Mouse (Mus musculus): ENCODE measurements around the gene Uox.

The Uox gene

DNA sequence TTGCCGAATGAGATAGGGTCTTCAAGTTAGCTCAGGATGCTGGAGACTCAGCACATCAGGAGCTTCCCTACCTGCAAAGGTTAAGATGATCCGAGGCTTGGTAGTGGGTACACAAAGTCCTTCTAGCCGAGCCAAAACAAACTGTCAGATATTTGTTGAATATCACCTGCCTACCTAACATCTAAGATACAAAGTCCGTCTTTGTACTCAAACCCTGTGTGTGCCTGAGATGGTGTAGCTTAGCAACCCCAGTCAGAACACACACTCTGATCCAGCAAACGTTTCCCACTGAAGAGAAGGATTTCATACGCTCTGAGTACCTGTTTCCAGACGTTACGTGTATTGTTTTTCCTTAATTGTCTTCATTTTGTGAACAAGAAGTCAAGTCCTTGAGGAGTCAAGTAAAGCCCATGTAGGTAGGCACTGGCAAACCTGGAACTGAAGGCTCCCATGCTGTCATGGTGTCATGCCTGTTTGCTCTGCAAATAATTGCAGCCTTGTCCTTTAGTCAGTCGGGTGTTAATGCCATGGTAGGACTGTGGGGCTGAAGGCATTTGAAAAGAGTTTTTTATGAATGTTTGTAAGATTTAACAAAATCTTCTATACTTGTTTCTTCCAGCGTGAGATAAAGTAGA is at the start of gene Uox:
Uox (plus strand) TSS at position 279 of the 635 bp plus-strand sequence.
- DNase-seq (ENCODE audit: low spot score), result no peak

DNA sequence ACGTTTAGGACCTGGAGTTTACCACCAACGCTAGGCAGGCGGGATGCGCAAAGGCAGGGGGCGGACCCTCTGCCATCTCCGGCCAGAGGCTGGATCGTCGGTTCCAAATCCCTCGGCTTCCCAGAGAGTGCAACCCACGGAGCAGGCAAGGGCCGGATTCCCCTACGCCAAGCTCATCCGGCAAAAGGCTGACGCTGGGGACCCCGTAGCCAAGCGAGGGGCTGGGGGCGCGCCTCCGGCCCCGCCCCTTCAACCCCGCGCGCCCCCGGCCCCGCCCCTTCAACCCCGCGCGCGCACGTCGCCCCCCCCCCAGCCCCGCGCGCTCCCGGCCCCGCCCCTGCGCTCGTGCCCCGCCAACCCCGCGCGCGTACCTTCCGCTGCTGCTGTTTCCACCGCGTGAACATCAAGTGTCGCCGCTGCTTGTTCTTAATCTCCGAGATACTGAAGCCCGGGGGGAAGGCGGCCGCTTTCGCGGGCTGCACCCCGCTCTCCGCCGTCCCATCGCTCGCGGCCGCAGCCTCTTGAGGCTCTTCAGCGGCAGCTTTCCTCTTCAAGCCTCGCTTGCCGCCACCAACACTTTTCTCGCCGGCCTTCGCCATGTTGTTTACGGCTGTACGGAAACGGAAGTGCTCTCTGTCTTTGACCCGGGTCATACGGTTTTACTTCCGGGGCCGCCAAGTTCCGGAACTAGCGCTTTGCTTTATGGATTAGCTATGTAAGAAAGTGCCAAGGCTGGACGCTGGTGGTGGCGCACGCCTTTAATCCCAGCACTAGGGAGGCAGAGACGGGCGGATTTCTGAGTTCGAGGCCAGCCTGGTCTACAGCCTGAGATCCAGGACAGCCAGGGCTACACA is 49.2 kb upstream of the Uox start, which contains the start of gene Rpf1:
Rpf1 (minus strand) TSS at position 632 of the 854 bp plus-strand sequence.
- DNase-seq (ENCODE audit: low spot score), result peak; percentile 88

DNA sequence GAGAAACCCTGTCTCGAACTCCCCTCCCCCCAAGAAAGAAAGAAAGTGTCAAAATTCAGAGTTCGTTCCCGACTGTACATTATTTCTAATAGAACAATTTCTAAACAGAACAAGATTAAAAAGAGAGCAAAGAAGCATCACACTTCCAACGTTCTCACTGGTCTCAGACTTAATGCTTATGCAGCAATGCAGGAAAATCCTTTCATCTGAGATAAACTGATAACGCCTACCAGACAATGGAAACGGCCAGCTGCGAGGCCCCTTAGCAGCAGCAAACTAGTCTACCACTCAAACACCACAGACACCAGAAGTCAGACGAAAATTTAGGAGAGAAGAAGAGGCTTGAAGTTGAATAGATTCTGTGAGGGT is 48.6 kb upstream of the Uox start:
- peak; percentile 38 for DNase-seq (ENCODE audit: low spot score)

DNA sequence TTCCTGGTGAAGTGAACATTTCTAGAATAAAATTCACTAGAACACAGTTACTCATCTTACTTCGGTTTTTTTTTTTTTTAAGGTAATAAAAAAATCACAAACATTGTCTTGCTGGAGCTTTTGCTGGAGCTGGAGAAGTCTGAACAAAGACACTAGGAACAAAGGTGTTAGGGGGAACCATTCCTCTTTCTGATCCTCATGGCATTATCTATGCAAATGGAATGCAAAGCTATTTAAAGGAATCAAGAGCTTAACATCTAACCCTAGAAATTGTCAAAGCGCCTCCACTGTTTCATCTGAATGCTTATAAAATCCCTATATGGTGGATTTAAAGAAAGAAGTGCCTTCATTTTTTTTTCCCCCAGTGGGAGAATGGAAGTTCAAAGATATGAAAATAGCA is 41.9 kb upstream of the Uox start:
- no peak for DNase-seq (ENCODE audit: low spot score)

DNA sequence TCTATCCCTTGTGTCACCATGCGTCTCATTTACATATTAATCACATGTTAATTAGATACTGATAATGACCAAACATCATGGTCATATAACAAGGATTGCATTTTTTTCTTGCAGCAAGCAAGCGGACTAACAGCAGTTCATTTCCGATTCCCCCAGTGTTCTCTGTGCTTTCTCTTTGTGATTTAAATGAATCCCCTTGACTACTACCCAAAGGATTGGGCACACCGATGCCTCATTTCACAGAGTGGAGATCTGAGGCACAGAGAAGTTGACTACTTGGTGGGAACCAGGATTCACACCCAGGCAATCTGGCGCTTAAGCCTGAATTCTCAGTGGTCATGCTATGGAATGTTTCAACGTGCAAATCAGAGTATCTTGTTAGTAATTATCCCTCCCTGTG is 35.2 kb upstream of the Uox start:
- no peak for DNase-seq (ENCODE audit: low spot score)

DNA sequence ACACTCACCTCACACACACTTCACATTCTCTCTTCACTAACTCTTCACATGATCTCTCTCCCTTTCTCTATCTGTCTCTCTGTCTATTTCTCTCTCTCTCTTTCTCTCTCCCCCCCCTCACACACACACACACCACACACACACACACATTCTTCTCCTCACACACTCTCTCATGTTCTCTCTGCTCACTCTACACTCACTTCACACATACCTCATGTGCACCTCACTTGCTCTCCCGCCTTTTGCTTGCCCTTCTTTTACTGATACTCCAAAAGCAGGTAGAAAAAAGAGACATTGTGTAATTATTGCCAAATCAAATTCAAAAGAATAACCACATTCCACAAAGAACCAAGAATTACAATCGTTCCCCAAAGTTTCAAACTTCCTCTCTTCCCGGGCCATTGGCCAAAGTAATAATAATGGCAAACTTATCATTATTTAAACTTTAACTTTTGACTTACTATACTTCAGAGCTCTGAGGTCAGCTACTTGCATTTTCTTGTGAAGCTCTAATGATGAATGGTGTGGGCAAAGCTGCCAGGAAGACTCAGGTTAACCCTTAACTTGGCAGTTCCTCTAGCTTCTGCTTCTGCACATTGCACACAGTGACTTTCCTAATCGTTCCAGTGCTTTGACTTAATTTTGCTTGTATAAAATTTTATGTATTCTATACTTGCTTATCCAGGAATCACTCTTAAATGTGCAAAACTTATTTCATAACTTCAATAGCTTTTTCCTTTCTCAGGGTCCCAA is 29.5 kb upstream of the Uox start:
- DNase-seq (ENCODE audit: low spot score), result no peak

DNA sequence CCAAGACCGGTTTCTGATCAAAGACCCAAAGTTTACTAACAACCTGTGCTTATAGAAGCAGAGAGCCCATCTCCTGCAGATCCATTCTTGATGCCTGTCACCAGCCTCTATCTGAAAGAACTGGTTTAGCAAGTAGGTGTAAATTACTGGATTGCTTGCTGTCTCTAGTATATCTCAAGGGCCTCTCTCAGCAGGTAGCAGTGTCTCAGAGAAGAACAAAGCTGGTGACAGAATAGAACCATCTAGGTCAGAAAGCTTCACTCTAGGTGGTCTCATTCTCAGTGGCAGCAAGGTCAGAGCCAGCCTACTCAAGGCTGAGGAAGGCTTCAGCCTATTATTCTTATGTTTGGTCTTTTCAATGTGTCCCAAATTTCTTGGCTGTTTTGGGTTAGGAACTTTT is 26.6 kb upstream of the Uox start:
- no peak for DNase-seq (ENCODE audit: low spot score)

DNA sequence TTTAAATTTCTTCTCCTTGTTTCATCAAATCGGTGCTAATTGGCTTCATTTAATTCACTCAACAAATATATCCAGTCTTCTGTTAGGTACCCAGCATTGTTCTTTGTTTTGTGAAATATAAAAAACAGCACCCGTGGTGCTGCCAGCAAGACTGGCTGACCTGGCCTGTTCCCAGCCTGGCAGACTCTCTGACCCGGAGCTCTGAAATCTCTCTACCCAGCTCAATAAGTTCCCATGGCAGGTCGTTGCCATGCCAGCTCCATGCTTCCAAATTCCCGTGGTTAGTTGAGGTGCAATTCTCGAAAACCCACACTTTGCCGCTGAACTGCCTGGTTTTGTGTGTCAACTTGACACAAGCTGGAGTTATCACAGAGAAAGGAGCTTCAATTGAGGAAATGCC is 15.4 kb upstream of the Uox start:
- no peak for DNase-seq (ENCODE audit: low spot score)

DNA sequence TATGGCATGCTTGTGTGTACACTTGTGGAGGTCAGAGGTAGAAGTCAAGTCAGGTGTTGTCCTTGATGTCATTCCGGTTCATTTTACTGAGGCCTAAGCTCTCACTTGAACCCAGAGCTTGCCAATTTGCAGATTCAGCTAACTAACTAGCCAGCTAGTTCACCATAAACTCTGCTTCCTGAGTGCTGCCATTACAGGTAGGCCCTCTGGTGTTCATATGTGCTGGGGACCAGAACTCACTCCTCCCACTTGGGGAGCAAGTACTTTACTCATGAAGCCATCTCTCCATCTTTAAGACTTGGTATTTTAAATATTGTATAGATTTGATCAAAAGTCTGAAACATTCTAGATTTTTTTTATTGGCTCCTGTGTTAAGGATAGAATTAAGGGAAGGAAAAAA is 13.7 kb upstream of the Uox start:
- DNase-seq (ENCODE audit: low spot score), result no peak

DNA sequence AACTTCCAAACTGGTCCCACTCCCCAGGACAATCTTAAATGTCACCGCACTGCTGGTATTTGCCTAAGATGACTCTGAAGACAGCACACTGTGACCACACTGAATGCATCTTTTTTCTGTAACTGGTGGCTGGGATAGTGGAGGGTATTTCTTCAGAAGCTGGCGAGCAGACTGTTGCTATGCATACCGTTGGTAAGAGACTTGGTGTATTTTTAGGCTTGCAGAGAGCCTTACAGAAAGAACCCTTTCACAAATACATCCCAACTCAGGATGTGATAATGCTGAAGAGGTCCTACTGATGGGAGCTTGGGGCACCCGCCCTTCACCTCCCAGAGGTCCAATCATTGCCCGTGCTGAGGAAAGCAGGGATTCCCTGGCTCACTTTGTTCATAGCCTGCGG is 12.7 kb upstream of the Uox start:
- DNase-seq (ENCODE audit: low spot score), result no peak

DNA sequence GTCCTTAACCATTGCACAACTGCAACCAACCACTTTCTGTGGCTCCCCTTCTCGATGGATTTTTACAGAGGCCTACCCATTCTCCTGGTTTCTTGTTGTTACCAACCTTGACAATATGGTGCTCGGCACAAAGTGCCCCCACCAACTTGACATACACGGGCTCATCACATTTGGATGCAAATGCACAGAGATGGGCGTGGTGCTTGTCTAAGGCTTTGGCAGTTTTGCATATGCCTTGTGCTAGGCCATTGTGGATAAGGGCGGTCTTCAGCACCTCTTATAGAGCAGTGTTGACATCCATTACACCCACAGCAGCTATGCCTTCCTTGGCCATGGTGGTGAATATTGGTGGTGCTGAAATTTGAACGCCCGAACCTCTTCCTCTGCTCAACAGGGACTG is 7.3 kb upstream of the Uox start:
- no peak for DNase-seq (ENCODE audit: low spot score)

DNA sequence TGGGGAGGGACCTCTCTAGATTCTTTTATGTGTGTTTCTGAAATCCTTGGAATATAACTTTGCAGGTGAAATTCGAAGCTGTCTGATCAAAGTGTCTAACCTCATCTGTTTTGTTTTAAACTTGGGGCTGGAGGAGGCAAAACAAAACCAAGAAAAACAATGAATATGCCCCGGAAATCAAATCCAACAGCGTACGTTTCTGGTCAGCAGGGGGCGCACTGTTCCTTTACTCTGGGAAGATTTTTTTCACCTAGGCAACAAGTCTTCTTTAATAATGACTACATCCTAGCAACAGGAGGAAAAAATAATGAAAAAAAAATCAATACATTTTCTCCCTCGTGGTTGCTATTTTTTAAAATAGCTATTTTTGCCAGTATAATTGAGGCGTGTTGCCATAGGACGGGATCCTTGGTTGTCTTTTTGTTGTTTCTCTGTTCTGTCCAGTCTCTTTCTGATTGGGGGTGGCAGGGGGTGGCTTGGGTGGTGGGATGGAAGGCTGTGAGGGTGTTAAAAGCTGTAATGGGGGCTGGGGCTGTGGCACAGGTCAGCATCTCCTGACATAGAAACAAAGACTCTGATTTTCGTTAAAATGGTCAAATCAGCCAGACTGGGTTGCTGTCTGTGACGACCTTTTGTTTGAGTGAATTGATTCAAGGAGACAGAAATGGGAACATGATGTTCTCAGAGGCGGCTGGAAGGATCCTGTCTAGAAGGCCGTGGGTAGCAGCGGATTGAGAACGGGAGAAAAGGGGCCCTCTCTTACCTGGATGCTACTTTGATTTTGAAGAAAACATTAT is 5.8 kb upstream of the Uox start:
- DNase-seq (ENCODE audit: low spot score), result peak; percentile 64

DNA sequence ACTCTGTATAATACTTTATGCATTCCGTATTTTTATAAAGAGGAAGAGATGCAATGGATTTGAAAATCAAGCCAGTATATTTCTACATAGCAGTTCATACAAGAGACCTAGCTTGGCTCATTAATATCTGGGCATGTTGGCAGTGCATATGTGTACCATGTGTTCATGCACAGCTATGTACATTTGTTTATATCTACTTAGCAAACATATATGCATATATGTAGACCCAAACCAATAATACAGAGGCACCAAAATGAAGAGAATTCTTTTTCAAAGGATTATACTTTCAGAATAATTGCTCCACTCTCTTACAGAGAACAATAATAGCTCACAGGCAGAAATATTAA is 5.2 kb upstream of the Uox start:
- DNase-seq (ENCODE audit: low spot score), result no peak

DNA sequence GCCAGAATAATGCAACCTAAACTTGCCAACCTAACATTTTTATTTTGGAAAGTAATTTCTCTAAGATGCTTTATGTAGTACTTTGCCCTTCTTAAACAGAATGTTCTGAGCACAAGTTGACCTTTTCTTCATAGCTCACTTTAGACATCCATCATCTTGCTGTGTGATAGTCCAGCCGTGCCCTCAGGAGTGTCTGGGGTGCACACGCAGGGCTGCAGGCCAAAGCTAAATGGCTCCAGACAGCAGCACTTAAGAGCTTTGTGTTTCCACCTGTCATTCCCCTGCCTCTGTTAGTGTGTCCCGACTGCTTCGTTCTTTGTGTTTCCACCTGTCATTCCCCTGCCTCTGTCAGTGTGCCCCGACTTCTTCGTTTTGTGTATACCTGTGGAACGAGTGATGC is 2.9 kb upstream of the Uox start:
- DNase-seq (ENCODE audit: low spot score), result no peak

DNA sequence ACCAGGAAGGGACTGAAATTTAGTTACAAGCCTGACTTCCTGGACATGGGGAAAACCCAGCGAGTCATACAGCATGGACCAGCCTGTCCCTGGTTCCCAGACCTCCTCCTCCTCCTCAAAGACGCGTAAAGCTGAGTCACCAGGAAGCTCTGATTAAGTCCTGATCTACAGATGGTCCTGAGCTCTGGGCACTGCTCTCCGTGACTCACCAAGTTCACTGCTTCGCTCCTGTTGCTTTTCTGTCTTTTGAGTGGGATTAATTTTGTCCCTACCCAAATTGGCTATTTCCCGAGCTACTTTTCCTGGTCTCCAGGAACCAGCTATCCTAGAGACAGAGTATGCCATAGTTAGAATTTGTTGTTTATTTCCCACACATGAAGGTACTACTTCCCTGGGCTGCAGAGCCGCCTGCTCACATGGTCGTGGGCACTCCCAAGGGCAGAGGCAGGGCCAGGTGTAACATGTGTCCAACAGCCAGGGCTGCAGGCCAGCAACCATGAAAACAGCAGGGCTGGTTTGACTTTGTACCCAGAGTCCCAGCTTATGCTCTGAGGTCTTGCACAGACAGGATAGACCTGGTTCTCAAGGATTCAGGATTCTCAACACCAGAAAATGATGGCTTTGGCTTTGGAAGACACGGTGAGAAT is 2.2 kb upstream of the Uox start:
- no peak for DNase-seq (ENCODE audit: low spot score)

DNA sequence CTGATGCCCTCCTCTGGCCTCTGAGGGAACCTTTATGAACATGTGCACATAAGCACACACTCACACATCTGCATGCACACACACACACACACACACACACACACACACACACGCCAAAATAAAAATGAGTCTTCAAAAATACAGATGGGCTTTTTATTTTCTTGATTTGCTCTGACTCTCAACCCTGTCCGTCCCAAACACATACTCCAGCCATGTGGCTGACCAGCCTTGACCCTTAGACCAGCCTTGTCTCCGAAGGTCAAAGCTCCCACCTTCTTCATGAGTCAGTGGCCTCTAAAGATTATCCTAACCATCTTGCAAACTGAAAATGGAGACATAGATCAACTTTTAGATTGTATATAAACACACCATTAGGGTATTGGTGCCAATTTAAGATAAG is 632 bp upstream of the Uox start:
- no peak for DNase-seq (ENCODE audit: low spot score)

DNA sequence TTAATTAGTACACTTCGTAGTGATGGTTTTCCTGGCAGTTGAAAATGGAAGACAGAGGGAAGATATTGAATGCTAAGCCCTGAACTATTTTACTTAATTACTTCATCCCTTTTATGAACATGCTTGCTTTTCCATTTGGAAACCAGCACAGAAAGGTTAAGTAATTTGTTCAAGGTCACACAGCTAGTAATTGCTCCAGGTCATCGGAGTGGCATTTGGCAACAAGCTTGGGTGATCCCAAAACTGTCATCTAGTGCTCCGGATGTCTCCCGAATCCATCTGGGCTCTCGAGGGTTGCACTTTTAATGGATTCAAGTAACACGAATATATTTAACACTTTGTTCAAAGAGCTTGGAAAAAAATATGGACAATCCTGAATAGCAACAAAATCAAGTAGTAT is 713 bp downstream of the Uox start:
- no peak for DNase-seq (ENCODE audit: low spot score)

DNA sequence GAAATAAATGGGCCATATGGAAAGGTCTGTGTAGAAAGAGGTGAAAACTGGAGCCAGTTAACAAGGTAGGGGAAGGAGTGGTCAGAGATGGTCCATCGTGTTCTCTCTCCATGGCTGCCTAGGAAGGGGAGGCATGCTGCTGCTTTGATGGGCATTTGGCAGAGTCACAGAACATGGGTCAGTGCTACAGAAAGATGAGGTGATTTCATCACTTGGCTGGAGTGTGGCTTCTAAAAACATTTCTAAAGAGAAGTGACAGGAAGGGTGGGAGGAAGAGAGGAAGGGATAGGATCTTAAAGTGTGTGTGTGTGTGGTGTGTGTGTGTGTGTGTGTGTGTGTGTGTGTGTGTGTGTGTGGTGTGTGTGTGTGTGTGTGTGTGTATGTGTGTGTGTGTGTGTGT is 1.1 kb downstream of the Uox start:
- DNase-seq (ENCODE audit: low spot score), result no peak

DNA sequence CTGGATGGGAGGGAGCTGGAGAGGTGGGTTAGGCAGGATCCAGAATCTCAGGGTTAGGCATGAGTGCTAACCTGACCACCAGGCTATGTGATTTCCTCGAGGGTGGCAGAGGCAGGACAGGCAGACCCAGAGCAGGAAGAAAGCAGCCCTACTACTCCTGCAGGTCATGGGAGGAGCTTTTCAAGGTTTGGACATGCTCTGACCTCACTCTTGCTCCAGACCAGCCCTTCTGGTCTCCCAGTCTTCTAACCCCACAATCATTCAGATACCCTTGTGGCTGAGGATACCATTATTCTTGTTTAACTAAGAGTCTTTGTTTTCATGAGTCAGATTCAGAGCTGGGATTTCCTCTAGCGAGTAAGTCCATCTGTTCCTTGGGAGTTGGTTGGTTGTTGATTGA is 7.4 kb downstream of the Uox start:
- no peak for DNase-seq (ENCODE audit: low spot score)

DNA sequence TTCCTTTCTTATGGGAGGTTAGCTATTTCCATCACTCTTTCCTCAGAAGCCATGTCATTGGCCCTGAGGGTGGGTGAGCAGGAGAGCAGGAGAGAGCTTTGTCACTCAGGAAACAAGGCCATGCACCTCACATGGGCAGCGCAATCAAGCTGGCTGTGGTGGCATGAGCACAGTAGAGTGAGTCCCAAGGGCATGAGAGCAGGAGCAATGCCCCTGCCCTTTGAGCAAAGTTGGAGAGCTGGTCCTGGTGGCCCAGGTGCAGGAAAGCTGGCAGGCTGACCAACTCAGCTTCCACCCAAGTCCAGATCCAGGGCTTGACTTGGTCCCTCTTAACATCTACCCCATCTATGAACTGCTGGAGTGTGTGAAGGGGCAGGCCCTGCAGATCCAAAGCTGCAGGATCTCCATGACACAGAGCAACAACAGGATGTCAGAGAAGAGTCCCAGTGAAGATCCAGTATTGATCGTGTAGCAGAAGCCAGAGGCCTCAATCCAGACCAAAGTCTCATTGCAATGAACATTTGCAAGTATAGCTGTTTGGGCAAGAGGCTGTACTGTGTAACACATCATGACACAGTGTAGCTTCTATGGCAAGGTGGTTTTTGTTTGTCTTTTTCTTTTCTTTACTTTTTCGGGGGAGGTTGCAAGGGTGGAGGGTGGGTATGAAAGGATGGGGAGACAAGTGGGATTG is 10.0 kb downstream of the Uox start:
- DNase-seq (ENCODE audit: low spot score), result no peak

DNA sequence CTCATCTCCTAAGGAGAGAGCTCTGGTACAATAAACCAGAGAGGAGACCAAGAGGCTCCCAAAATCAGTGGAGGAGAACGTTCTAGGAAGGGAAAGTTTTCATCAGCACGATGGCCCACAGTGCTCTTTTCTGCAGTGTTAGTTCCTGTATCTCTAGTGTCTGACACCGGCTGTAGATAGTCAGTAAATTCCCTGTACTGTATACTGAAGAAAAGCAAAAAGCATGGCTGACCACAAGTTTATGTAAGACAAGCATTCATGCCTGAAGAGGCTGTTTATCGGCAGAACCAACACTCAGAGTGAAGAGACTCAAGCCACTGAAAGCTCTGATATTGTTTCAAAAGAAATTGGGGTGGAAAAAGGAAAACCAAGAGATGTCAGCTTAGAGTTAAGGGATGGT is 13.3 kb downstream of the Uox start:
- DNase-seq (ENCODE audit: low spot score), result no peak
